Mouse (Mus musculus) heart, embryonic 16.5 days (tissue): ENCODE measurements at regions not wholly inside any gene's neighbourhood (a gene's known extent, or its start where the extent isn't known, plus 50 kb on each side); places are given as distances from the start of the nearest gene placed in this dataset.

Source experiments
- ATAC-seq: fragments of 200-750 bp; cut with Nextera tagmentation; replicated peaks from 2 replicates; pipeline ENCODE4 v1.8.0; 2017; ENCODE audit warnings: moderate number of reproducible peaks; ENCODE audit not compliant: insufficient read depth, low FRiP score; ENCODE audit errors: extremely low read depth
- H3K27ac ChIP-seq: fragments of 300-500 bp; sonication (generic); 2 replicates; pipeline ENCODE4 v1.5.1; 2014; ENCODE audit warnings: mild to moderate bottlenecking, low read length, control low read depth, moderate library complexity
- H3K27me3 ChIP-seq: fragments of 300-500 bp; sonication (generic); 2 replicates; pipeline ENCODE4 v1.6.1; 2014; ENCODE audit warnings: low read length, mixed read lengths; ENCODE audit not compliant: control insufficient read depth, insufficient read depth
- H3K36me3 ChIP-seq: fragments of 300-500 bp; sonication (generic); 2 replicates; pipeline ENCODE4 v1.6.1; 2014; ENCODE audit not compliant: control insufficient read depth, insufficient read depth
- H3K4me1 ChIP-seq: fragments of 300-500 bp; sonication (generic); 2 replicates; pipeline ENCODE4 v1.6.1; 2014; ENCODE audit warnings: low read length, mixed read lengths; ENCODE audit not compliant: control insufficient read depth, insufficient read depth
- H3K4me2 ChIP-seq: fragments of 300-500 bp; sonication (generic); 2 replicates; pipeline ENCODE4 v1.6.1; 2014; ENCODE audit warnings: low read depth, mild to moderate bottlenecking, control low read depth, low read length
- H3K4me3 ChIP-seq: fragments of 300-500 bp; sonication (generic); 2 replicates; pipeline ENCODE4 v1.5.1; 2014; ENCODE audit warnings: mild to moderate bottlenecking, control low read depth, low read length
- H3K9ac ChIP-seq: fragments of 300-500 bp; sonication (generic); 2 replicates; pipeline ENCODE4 v1.6.1; 2014; ENCODE audit warnings: low read length, control low read depth
- H3K9me3 ChIP-seq: fragments of 300-500 bp; sonication (generic); replicated peaks from 2 replicates; pipeline ENCODE4 v1.6.1; 2016; ENCODE audit warnings: low read length; ENCODE audit not compliant: control insufficient read depth
- WGBS: fragments of 180-500 bp; shearing (Covaris S2); extraction: QIAGEN DNeasy Blood & Tissue Kit; methylation state at CpG from one replicate; pipeline ENCODE4 v1.1.7; 2014; 5-methylcytosine and 5-hydroxymethylcytosine counted together

GRCm38 (mm10) chr5:33548800-33549199, 80.6 kb downstream of the Fam53a start:
- WGBS = 62% methylated on average over 2 of the region's 2 CpGs
- no peak for ATAC-seq

GRCm38 (mm10) chr5:33543372-33543771, 86.1 kb downstream of the Fam53a start:
- no peak overlapping the region for H3K9ac ChIP-seq
- H3K4me3 ChIP-seq = no peak overlapping the region
- no peak overlapping the region for H3K27ac ChIP-seq
- H3K36me3 ChIP-seq = no peaks in the 10 kb centered on the region
- no peak overlapping the region for H3K4me2 ChIP-seq
- WGBS = 18% methylated on average over 5 of the region's 5 CpGs
- no peaks in the 10 kb centered on the region for H3K4me1 ChIP-seq
- H3K27me3 ChIP-seq = peaks cover 24% of the 10 kb centered on the region
- H3K9me3 ChIP-seq = no peaks in the 10 kb centered on the region
- peak; percentile 49 for ATAC-seq

More at GRCm38 (mm10) chr5:33548800-33549199, 80.6 kb downstream of the Fam53a start:
- no peaks in the 10 kb centered on the region for H3K27me3 ChIP-seq
- no peaks in the 10 kb centered on the region for H3K36me3 ChIP-seq
- H3K4me1 ChIP-seq = no peaks in the 10 kb centered on the region
- H3K4me3 ChIP-seq = no peak overlapping the region
- no peak overlapping the region for H3K27ac ChIP-seq
- no peaks in the 10 kb centered on the region for H3K9me3 ChIP-seq
- no peak overlapping the region for H3K9ac ChIP-seq
- H3K4me2 ChIP-seq = no peak overlapping the region

GRCm38 (mm10) chr5:33542643-33543042, 86.8 kb downstream of the Fam53a start:
- no peak overlapping the region for H3K27ac ChIP-seq
- no peak overlapping the region for H3K9ac ChIP-seq
- no peaks in the 10 kb centered on the region for H3K9me3 ChIP-seq
- H3K4me2 ChIP-seq = no peak overlapping the region
- H3K4me1 ChIP-seq = no peaks in the 10 kb centered on the region
- 88% methylated on average over 3 of the region's 3 CpGs for WGBS
- no peak overlapping the region for H3K4me3 ChIP-seq
- peaks cover 30% of the 10 kb centered on the region for H3K27me3 ChIP-seq
- no peaks in the 10 kb centered on the region for H3K36me3 ChIP-seq
- ATAC-seq = no peak

- H3K4me2 ChIP-seq = no peak overlapping the region
- no peaks in the 10 kb centered on the region for H3K36me3 ChIP-seq
- WGBS = 81% methylated on average over 11 of the region's 11 CpGs
- no peaks in the 10 kb centered on the region for H3K9me3 ChIP-seq
- H3K4me3 ChIP-seq = no peak overlapping the region
- no peak overlapping the region for H3K9ac ChIP-seq
- no peak overlapping the region for H3K27ac ChIP-seq
- peaks cover 34% of the 10 kb centered on the region for H3K27me3 ChIP-seq
- no peaks in the 10 kb centered on the region for H3K4me1 ChIP-seq
- ATAC-seq = no peak
Measured at GRCm38 (mm10) chr5:33542000-33542554, 87.4 kb downstream of the Fam53a start.

- no peak for ATAC-seq
- H3K27me3 ChIP-seq = peaks cover 34% of the 10 kb centered on the region
Measured at GRCm38 (mm10) chr5:33540259-33540658, 89.2 kb downstream of the Fam53a start.

GRCm38 (mm10) chr5:33537429-33537828, 92.0 kb downstream of the Fam53a start:
- WGBS = 28% methylated on average over 8 of the region's 8 CpGs
- Histone ChIP-seq H3K4me1 (peaks cover 6% of the 10 kb centered on the region; the same call in 1 of the 2 replicates), H3K9ac (no peak overlapping the region), H3K4me3 (no peak overlapping the region), H3K27me3 (peaks cover 49% of the 10 kb centered on the region), H3K4me2 (no peak overlapping the region), H3K9me3 (no peaks in the 10 kb centered on the region), H3K36me3 (no peaks in the 10 kb centered on the region), H3K27ac (no peak overlapping the region)
- no peak for ATAC-seq

More at GRCm38 (mm10) chr5:33540259-33540658, 89.2 kb downstream of the Fam53a start:
- H3K9me3 ChIP-seq = no peaks in the 10 kb centered on the region
- no peaks in the 10 kb centered on the region for H3K36me3 ChIP-seq
- no peak overlapping the region for H3K27ac ChIP-seq
- H3K4me1 ChIP-seq = no peaks in the 10 kb centered on the region
- no peak overlapping the region for H3K9ac ChIP-seq
- no peak overlapping the region; the same call in 1 of the 2 replicates for H3K4me3 ChIP-seq
- WGBS = 40% methylated on average over 23 of the region's 23 CpGs
- H3K4me2 ChIP-seq = no peak overlapping the region

- 46% methylated on average over 4 of the region's 4 CpGs for WGBS
- peaks cover 6% of the 10 kb centered on the region; the same call in 1 of the 2 replicates for H3K4me1 ChIP-seq
- no peak overlapping the region for H3K9ac ChIP-seq
- no peak overlapping the region for H3K4me2 ChIP-seq
- no peak overlapping the region for H3K4me3 ChIP-seq
- no peaks in the 10 kb centered on the region for H3K9me3 ChIP-seq
- H3K36me3 ChIP-seq = no peaks in the 10 kb centered on the region
- no peak for ATAC-seq
- H3K27me3 ChIP-seq = peaks cover 49% of the 10 kb centered on the region
- H3K27ac ChIP-seq = no peak overlapping the region
Measured at GRCm38 (mm10) chr5:33537017-33537416, 92.4 kb downstream of the Fam53a start.

- Histone ChIP-seq H3K9me3 (no peaks in the 10 kb centered on the region), H3K4me1 (peaks cover 6% of the 10 kb centered on the region; the same call in 1 of the 2 replicates), H3K9ac (no peak overlapping the region), H3K27me3 (peaks cover 46% of the 10 kb centered on the region), H3K27ac (no peak overlapping the region), H3K4me3 (no peak overlapping the region), H3K36me3 (no peaks in the 10 kb centered on the region), H3K4me2 (no peak overlapping the region)
- no peak for ATAC-seq
- 72% methylated on average over 4 of the region's 4 CpGs for WGBS
Measured at GRCm38 (mm10) chr5:33536261-33536660, 93.2 kb downstream of the Fam53a start.

GRCm38 (mm10) chr5:33535145-33536010, 94.1 kb downstream of the Fam53a start:
- peaks cover 41% of the 10 kb centered on the region for H3K27me3 ChIP-seq
- H3K9me3 ChIP-seq = no peaks in the 10 kb centered on the region
- H3K4me1 ChIP-seq = peaks cover 6% of the 10 kb centered on the region; the same call in 1 of the 2 replicates
- no peak overlapping the region for H3K4me3 ChIP-seq
- no peak overlapping the region for H3K27ac ChIP-seq
- no peak for ATAC-seq
- peak overlapping the region; percentile 42 for H3K4me2 ChIP-seq
- 24% methylated on average over 21 of the region's 21 CpGs for WGBS
- H3K9ac ChIP-seq = no peak overlapping the region
- no peaks in the 10 kb centered on the region for H3K36me3 ChIP-seq
